Mouse (Mus musculus) CH12.LX (cell line): ENCODE measurements at regions not wholly inside any gene's neighbourhood (a gene's known extent, or its start where the extent isn't known, plus 50 kb on each side); places are given as distances from the start of the nearest gene placed in this dataset.

Experiments
- DNase-seq: peaks from one replicate; pipeline ENCODE4 v3.0.0-alpha.2; 2013; ENCODE audit errors: extremely low read depth
- H3K27ac ChIP-seq: 2 replicates; pipeline ENCODE4 v1.5.1; 2012; ENCODE audit warnings: low read depth, mild to moderate bottlenecking, control low read depth, moderate library complexity; ENCODE audit not compliant: insufficient read depth
- H3K27me3 ChIP-seq: replicated peaks from 2 replicates; pipeline ENCODE3; 2012; ENCODE audit warnings: inconsistent platforms
- H3K36me3 ChIP-seq, 2 experiments: replicated peaks in 1 of 2; 2 replicates each; pipeline versions ENCODE3 to v1.6.1; 2012; ENCODE audit warnings: inconsistent platforms in 1 of 2, low read length in 1 of 2, mild to moderate bottlenecking in 1 of 2, mixed read lengths in 1 of 2, moderate library complexity in 1 of 2; ENCODE audit not compliant: control insufficient read depth in 1 of 2, insufficient read depth in 1 of 2
- H3K4me1 ChIP-seq, 2 experiments: 2 replicates each; pipeline ENCODE4 v1.6.1; 2012; ENCODE audit warnings: inconsistent platforms in 1 of 2, moderate library complexity in 1 of 2; ENCODE audit not compliant: insufficient read depth in 2 of 2, control insufficient read depth in 1 of 2
- H3K4me2 ChIP-seq: 2 replicates; pipeline ENCODE4 v1.6.1; 2012; ENCODE audit warnings: low read depth, mild to moderate bottlenecking, control low read depth; ENCODE audit not compliant: poor library complexity, insufficient read depth, severe bottlenecking
- H3K4me3 ChIP-seq, 3 experiments: fragments of 150-350 bp in 1 of 3; sonication (generic) in 1 of 3; replicated peaks in 1 of 3; 2 replicates each; pipeline versions ENCODE3 to v1.5.1; 2011 to 2012; ENCODE audit warnings: low read depth in 2 of 3, low read length in 2 of 3, mild to moderate bottlenecking in 2 of 3, moderate library complexity in 2 of 3, control low read depth in 1 of 3, improper control_type of control experiment in 1 of 3, inconsistent platforms in 1 of 3, mixed read lengths in 1 of 3; ENCODE audit not compliant: poor library complexity in 1 of 3
- H3K79me2 ChIP-seq: replicated peaks from 2 replicates; pipeline ENCODE4 v1.6.1; 2012; ENCODE audit warnings: mild to moderate bottlenecking, moderate library complexity; ENCODE audit not compliant: control insufficient read depth, poor library complexity, insufficient read depth, severe bottlenecking; ENCODE audit errors: extremely low read depth
- H3K9ac ChIP-seq: 2 replicates; pipeline ENCODE4 v1.6.1; 2012; ENCODE audit warnings: low read depth, mild to moderate bottlenecking, control low read depth, moderate library complexity; ENCODE audit not compliant: insufficient read depth
- H3K9me3 ChIP-seq: replicated peaks from 2 replicates; pipeline ENCODE3; 2012; ENCODE audit warnings: low read length, inconsistent platforms, mixed read lengths
- BHLHE40 ChIP-seq: IDR thresholded peaks from 2 replicates; pipeline ENCODE4 v1.6.1; 2011; ENCODE audit warnings: mild to moderate bottlenecking, low read depth, low read length, improper control_type of control experiment
- CHD2 ChIP-seq: IDR thresholded peaks from 2 replicates; pipeline ENCODE4 v1.6.1; 2011; ENCODE audit warnings: low read length, improper control_type of control experiment
- ELF1 ChIP-seq: IDR thresholded peaks from 2 replicates; pipeline ENCODE4 v1.6.1; 2014; ENCODE audit warnings: low read depth, mild to moderate bottlenecking, inconsistent platforms, low read length, improper control_type of control experiment
- ETS1 ChIP-seq: conservative IDR thresholded peaks from 2 replicates; pipeline ENCODE4 v1.6.1; 2012; ENCODE audit warnings: low read depth, mild to moderate bottlenecking, inconsistent platforms, low read length, improper control_type of control experiment, moderate library complexity
- HCFC1 ChIP-seq: IDR thresholded peaks from 2 replicates; pipeline ENCODE4 v1.6.1; 2012; ENCODE audit warnings: low read depth, mild to moderate bottlenecking, inconsistent platforms, low read length, improper control_type of control experiment
- IRF4 ChIP-seq: IDR thresholded peaks from 2 replicates; pipeline ENCODE4 v1.6.1; 2014; ENCODE audit warnings: low read depth, mild to moderate bottlenecking, inconsistent platforms, low read length, improper control_type of control experiment
- JUND ChIP-seq: conservative IDR thresholded peaks from 2 replicates; pipeline ENCODE4 v1.6.1; 2011; ENCODE audit warnings: low read depth, low read length, improper control_type of control experiment
- KAT2A ChIP-seq: IDR thresholded peaks from 2 replicates; pipeline ENCODE4 v1.6.1; 2012; ENCODE audit warnings: low read length, improper control_type of control experiment, inconsistent platforms; ENCODE audit not compliant: insufficient replicate concordance
- MAFK ChIP-seq: IDR thresholded peaks from 2 replicates; pipeline ENCODE4 v1.6.1; 2011; ENCODE audit warnings: low read length, improper control_type of control experiment; ENCODE audit not compliant: insufficient replicate concordance
- MAZ ChIP-seq: IDR thresholded peaks from 2 replicates; pipeline ENCODE4 v1.6.1; 2012; ENCODE audit warnings: low read depth, mild to moderate bottlenecking, inconsistent platforms, low read length, improper control_type of control experiment, moderate library complexity
- MEF2A ChIP-seq: IDR thresholded peaks from 2 replicates; pipeline ENCODE4 v1.6.1; 2014; ENCODE audit warnings: low read depth, mild to moderate bottlenecking, inconsistent platforms, low read length, improper control_type of control experiment, borderline replicate concordance
- MYC ChIP-seq: IDR thresholded peaks from 2 replicates; pipeline ENCODE4 v1.6.1; 2011; ENCODE audit warnings: low read depth, mild to moderate bottlenecking, improper control_type of control experiment, low read length
- NRF1 ChIP-seq: IDR thresholded peaks from 2 replicates; pipeline ENCODE4 v1.6.1; 2014; ENCODE audit warnings: low read depth, mild to moderate bottlenecking, inconsistent platforms, low read length, improper control_type of control experiment, moderate library complexity
- POLR2A ChIP-seq: IDR thresholded peaks from 2 replicates; pipeline ENCODE4 v1.6.1; 2011; ENCODE audit warnings: low read depth, mild to moderate bottlenecking, improper control_type of control experiment, low read length
- POLR2AphosphoS2 ChIP-seq: IDR thresholded peaks from 2 replicates; pipeline ENCODE4 v1.6.1; 2011; ENCODE audit warnings: low read depth, low read length, improper control_type of control experiment
- RAD21 ChIP-seq: IDR thresholded peaks from 2 replicates; pipeline ENCODE4 v1.6.1; 2011; ENCODE audit warnings: low read depth, mild to moderate bottlenecking, low read length, improper control_type of control experiment, moderate library complexity
- RCOR1 ChIP-seq: conservative IDR thresholded peaks from 2 replicates; pipeline ENCODE4 v1.6.1; 2012; ENCODE audit warnings: low read depth, mild to moderate bottlenecking, inconsistent platforms, low read length, improper control_type of control experiment
- SMC3 ChIP-seq: IDR thresholded peaks from 2 replicates; pipeline ENCODE4 v1.6.1; 2011; ENCODE audit warnings: low read depth, low read length, improper control_type of control experiment
- TBP ChIP-seq: conservative IDR thresholded peaks from 2 replicates; pipeline ENCODE4 v1.6.1; 2011; ENCODE audit warnings: low read depth, low read length, improper control_type of control experiment
- UBTF ChIP-seq: IDR thresholded peaks from 2 replicates; pipeline ENCODE4 v1.6.1; 2012; ENCODE audit warnings: low read depth, mild to moderate bottlenecking, inconsistent platforms, low read length, improper control_type of control experiment, moderate library complexity
- USF2 ChIP-seq: conservative IDR thresholded peaks from 2 replicates; pipeline ENCODE4 v1.6.1; 2011; ENCODE audit warnings: low read depth, low read length, improper control_type of control experiment
- ZC3H11A ChIP-seq: IDR thresholded peaks from 2 replicates; pipeline ENCODE4 v1.6.1; 2012; ENCODE audit warnings: low read depth, mild to moderate bottlenecking, inconsistent platforms, low read length, improper control_type of control experiment
- ZKSCAN1 ChIP-seq: IDR thresholded peaks from 2 replicates; pipeline ENCODE4 v1.6.1; 2012; ENCODE audit warnings: low read depth, inconsistent platforms, low read length, improper control_type of control experiment, borderline replicate concordance
- ZNF384 ChIP-seq: IDR thresholded peaks from 2 replicates; pipeline ENCODE4 v1.6.1; 2012; ENCODE audit warnings: low read depth, low read length, improper control_type of control experiment, inconsistent platforms
- dilution Hi-C: fragments of 300-500 bp; cut with MboI; formaldehyde crosslinking; loops from 2 replicates; pipeline ENCODE4 v1.14.3; 2020; ENCODE audit warnings: low sequenced_read_pairs; ENCODE audit not compliant: extremely low pct_unique_long_range_greater_than_20kb, extremely low pct_ligation_motif_present
- in situ Hi-C: fragments of 300-500 bp; cut with MboI; formaldehyde crosslinking; loops from 3 replicates; pipeline ENCODE4 v1.14.3; 2019; ENCODE audit warnings: low sequenced_read_pairs, low pct_ligation_motif_present, low pct_unique_long_range_greater_than_20kb, mixed read lengths

- TF ChIP-seq MAZ, result no peak
- TF ChIP-seq BHLHE40, result no peak
- no peak for TF ChIP-seq TBP
- no peak for TF ChIP-seq CHD2
- TF ChIP-seq HCFC1, result no peak
- TF ChIP-seq RAD21, result no peak
- no peak for TF ChIP-seq RCOR1
- no peak for TF ChIP-seq KAT2A
- TF ChIP-seq JUND, result no peak
- no peak for TF ChIP-seq POLR2AphosphoS2
- Histone ChIP-seq H3K27me3 (no peaks in the 10 kb centered on the region), H3K4me1 (no peaks in the 10 kb centered on the region), H3K4me2 (no peak overlapping the region), H3K9me3 (peaks cover 57% of the 10 kb centered on the region), H3K36me3 (no peaks in the 10 kb centered on the region), H3K4me3 (no peak overlapping the region), H3K9ac (no peak overlapping the region), H3K79me2 (no peaks in the 10 kb centered on the region), H3K27ac (no peak overlapping the region)
- in situ Hi-C loops (no loop called here), dilution Hi-C loops (no loop called here)
- no peak for DNase-seq
Measured at GRCm38 (mm10) chr7:70496541-70497154, 130.1 kb upstream of the Nr2f2 start.

GRCm38 (mm10) chr7:70484201-70484600, 117.7 kb upstream of the Nr2f2 start:
- Histone ChIP-seq H3K4me2 (no peak overlapping the region), H3K27ac (no peak overlapping the region), H3K4me3 (no peak overlapping the region), H3K4me1 (no peaks in the 10 kb centered on the region), H3K27me3 (no peaks in the 10 kb centered on the region), H3K9ac (no peak overlapping the region), H3K9me3 (peaks cover 64% of the 10 kb centered on the region), H3K79me2 (no peaks in the 10 kb centered on the region), H3K36me3 (no peaks in the 10 kb centered on the region)
- dilution Hi-C loops, result no loop called here
- no peak for DNase-seq
- TF ChIP-seq KAT2A, result no peak
- TF ChIP-seq MEF2A, result no peak
- TF ChIP-seq BHLHE40, result no peak
- TF ChIP-seq ZKSCAN1, result no peak
- no peak for TF ChIP-seq MAFK
- no peak for TF ChIP-seq POLR2A
- TF ChIP-seq ETS1, result no peak
- no peak for TF ChIP-seq HCFC1
- no peak for TF ChIP-seq USF2
- TF ChIP-seq MYC, result no peak
- TF ChIP-seq IRF4, result no peak
- TF ChIP-seq UBTF, result no peak
- no peak for TF ChIP-seq ZNF384
- TF ChIP-seq ZC3H11A, result no peak
- no peak for TF ChIP-seq NRF1
- TF ChIP-seq SMC3, result no peak
- no peak for TF ChIP-seq RAD21
- TF ChIP-seq ELF1, result no peak
- in situ Hi-C loops, result no loop called here
